Mouse (Mus musculus) B cell, adult 2 months (primary cell): Measurements from ENCODE around the gene Ang2.
"Not testable (repeated sequence)": the region's sequence is repeated elsewhere in the genome, so short reads cannot be mapped to it uniquely, and the experiment has no call there.

Experiments used
- DNase-seq, 2 experiments: peaks; one replicate each; pipeline ENCODE4 v3.0.0; 2022

Gene Ang2

DNA sequence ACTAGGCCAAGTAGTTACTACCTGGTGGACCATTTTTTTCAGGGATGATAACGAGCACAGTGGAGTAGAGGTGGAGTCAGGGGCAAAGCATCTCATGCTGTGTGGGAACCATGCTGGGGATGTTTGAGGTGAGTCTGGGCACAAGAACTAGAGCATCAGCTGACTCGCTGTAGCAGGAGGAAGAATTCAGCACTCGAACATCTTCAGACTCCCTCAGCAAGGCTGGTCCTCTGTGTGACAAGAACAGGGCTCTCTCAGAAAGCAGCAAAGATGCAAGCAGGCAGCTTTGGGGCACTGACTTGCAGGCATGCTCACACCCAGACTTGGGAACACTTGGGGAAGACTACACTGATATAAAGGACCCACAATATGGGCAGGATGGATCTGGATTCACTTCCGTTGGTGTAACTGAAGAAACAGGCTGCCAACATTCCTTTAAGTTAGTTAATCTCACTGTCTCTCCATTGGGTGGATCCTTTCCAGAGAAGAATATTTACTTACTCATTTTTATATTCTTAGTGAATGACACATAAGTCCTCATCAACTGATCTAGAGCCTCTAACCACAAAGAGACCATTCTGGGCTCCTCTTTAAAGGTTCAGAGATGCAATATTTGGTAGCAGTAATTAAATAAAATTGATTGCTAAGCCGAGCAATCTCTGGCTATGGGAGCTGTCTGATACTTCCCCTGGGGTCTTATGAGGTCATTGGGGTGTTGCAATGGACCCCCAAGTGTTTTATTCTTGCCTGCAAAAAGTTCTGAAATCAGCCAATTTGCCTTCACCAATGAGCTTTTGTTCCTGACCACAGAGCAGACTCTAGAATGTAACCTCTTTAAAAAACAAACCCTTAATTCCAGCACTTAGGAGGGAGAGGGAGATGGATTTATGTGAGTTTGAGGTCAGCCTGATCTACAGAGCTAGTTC, at the start of gene Ang2:
Gene Ang2, minus strand, starts transcription at position 51 of the 926 bp plus-strand sequence.
- no peak for DNase-seq

DNA sequence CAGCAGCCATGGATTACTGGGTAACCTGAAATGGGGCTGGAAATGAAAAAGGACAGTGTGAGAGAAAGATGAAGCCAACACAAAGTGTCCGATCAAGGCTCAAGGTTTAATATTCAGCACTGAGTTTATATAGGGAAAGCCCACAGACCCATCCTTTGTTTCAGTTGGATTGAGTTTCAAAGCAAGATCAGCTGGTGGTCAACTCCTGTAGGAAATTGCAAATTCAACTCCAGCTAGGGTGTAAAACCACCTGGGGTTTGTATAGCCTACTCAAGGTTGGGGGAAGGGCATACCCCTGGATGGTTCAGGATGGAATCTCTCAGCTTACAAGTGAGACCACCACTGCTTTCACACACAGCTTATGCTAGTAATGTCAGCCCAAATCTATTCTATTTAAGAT, 48.8 kb upstream of the Ang2 start:
- DNase-seq: no peak

DNA sequence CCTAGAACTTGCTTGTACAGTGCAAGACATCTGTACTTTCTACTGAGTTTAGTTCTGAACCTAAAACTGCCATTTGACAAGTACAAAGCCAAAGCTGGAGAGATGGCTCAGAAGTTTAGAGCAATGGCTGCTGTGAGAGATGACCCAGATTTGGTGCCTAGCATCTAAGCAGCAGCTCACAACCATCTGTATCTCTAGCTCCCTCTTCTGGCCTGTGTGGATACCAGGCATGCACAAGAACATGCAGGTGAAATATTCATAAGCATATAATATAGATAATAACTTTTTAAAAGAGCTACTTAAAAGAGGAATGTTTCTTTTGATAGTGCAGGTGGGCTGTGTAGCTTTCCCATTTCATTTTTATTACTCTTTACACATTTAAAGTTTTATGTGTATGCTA, 42.0 kb upstream of the Ang2 start:
- DNase-seq: peak; percentile 58 to 61

- DNase-seq: not testable (repeated sequence)
These were observed 38.5 kb upstream of the Ang2 start for GRCm38 (mm10) chr14:51237488-51237887.

- not testable (repeated sequence) for DNase-seq
These were observed 30.7 kb upstream of the Ang2 start for GRCm38 (mm10) chr14:51229657-51230056.

DNA sequence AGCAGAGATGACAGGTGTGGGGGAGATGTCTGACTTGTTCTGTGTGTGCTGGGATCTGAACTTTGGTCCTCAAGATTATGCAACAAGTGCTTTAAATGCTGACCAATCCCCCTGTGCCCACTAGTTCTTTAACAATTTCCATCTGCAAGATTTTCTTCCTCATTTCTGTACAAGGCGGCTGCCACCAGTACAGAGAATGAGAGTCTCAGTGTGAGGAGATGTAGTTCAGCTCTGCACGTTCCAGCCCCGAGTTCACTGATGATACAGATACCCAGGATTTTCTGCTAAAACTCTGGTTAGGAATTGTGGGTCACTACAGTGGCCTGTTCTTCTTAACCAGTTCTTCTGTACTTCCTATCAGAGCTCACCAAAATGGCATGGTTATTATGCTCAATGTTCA, 21.1 kb upstream of the Ang2 start:
- not testable (repeated sequence) for DNase-seq

- no peak for DNase-seq
These were observed 4.2 kb upstream of the Ang2 start, which contains the start of gene Ear14 for GRCm38 (mm10) chr14:51203115-51203514. TSS of gene Ear14 (plus strand) at chr14:51203391.

GRCm38 (mm10) chr14:51200466-51200865, 1.5 kb upstream of the Ang2 start:
- no peak for DNase-seq

DNA sequence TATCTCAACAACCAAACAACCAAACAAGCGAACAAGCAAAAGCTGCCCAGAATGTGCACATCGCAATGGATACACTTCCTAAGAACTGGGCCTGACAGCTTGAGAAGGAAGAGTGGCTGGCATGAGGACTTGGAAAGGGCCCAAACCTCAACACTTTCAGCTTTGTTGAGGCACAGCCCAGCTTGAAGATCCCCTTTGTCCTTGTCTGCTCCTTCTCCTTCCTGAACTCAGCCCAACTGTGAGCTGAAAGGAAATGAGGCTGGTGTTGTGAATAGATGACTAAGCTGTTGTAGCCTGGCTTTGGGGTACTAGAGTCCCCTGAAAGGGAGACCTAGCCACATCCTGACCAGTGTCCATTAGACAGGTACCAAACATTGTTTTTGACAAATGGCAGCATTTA, 1.1 kb upstream of the Ang2 start:
- no peak for DNase-seq

DNA sequence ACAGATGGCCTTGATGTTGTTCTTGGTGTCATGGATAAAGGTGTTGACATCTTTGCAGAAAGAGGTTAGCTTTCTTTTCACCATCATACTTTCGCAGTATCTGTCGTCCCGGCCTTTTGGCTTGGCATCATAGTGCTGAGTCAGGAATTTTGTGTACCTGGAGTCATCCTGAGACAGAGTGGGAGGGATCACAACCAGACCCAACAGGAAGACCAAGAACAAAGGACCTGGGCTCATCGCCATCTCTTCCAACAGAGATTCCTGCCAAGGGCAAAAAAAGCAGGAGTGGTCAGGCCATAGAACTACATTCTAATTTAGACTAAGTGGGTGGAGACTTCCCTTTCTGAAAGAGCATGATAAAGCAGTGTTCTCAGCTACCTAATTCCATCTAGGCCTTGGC, 3.3 kb downstream of the Ang2 start:
- no peak for DNase-seq

GRCm38 (mm10) chr14:51181051-51181450, 17.9 kb downstream of the Ang2 start:
- not testable (repeated sequence) for DNase-seq

GRCm38 (mm10) chr14:51173843-51174242, 25.1 kb downstream of the Ang2 start:
- no peak for DNase-seq

DNA sequence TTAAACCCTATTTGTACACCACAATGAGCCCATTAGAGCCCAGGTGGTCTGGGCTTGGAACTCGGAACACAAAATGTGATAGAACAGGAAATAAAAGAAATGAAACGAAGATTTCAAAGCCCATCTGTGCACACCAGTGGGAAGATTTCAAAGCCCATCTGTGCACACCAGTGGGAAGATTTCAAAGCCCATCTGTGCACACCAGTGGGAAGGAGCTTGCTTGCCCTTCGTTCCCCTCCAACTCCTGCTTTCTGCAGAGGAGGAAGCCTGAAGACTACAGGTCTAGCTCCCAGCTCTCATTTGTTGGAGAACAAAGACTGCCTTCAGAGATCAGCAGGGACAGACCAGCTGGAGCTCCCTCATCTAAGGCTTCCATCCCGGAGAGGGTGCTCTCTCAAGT, 26.0 kb downstream of the Ang2 start:
- not testable (repeated sequence) for DNase-seq

DNA sequence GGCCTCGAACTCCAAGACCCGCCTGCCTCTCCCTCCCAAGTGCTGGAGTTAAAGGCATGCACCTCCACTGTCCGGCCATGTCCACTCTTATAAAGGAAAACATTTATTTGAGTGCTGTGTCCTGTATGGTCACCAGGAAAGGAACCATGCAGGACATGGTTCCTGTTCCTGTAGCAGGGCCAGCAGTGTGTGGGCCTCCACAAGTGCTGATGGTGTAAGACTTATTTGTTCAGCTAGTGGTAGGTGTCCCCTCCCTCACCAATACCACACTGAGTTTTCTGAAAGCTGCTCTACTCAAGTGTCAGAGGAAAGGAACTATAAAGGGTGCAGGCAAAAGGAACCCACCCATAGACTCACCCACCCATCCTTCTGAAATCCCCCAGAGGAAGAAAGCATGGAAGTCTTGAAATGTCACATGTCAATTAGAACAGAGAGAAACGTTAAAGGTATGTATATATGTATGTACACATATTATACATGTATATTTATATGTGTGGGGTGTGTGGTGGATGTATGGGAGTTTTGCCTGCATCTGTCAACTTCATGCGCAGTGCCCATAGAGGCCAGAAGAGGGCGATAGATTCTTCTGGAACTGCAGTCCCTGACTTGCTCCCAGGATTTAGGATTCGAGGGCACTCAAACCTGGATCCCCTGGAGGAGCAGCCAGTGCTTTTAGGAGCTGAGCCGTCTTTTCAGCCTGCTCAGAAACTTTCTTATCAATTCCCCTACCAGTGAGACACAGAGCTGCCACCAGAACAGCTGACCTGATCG, 26.7 kb downstream of the Ang2 start:
- peak; percentile 46 to 53 for DNase-seq

GRCm38 (mm10) chr14:51166068-51166467, 32.9 kb downstream of the Ang2 start:
- DNase-seq: no peak

DNA sequence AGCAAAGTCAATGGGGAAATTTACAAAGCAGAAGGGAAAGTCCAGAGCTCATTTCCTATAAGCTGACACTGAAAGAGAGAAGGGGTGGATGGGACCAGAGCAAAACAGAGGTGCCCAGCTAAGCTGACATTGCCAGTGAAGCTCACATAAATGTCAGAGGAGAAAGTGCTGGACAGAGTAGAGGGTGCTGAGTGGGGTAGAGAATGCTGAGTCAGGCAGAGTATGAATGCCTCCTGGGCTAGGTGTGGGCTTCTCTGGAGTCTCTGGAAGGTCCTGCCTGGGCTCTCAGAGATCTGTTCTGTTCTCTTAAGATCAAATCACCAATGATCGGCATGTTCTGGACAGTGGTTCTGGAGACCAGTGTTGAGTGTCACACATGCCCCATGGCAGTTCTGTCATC, 33.5 kb downstream of the Ang2 start:
- no peak for DNase-seq

- DNase-seq: not testable (repeated sequence)
These were observed 35.6 kb downstream of the Ang2 start for GRCm38 (mm10) chr14:51163323-51163722.

DNA sequence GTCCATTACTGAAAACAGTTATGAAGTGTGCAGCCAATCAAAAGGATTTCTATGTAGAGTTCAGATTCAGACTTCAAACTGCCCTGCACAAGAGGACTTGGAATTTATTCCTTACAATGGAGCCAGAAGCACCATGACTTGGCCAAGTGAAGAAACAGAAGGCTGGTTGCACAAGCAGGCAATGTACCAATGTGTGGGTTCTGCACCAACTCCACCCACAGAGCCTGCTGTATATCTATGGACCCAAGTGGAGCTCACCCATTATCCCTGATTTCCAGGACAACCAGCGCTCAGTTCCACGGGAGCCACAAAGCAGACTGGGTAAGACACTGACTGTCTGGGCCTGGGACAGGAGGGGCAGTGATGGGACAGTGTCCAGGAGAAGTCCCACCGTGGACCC, 37.0 kb downstream of the Ang2 start, which contains the start of gene Rnase2b:
Gene Rnase2b, plus strand, starts transcription at position 285 of the 400 bp plus-strand sequence.
- DNase-seq: not testable (repeated sequence)

DNA sequence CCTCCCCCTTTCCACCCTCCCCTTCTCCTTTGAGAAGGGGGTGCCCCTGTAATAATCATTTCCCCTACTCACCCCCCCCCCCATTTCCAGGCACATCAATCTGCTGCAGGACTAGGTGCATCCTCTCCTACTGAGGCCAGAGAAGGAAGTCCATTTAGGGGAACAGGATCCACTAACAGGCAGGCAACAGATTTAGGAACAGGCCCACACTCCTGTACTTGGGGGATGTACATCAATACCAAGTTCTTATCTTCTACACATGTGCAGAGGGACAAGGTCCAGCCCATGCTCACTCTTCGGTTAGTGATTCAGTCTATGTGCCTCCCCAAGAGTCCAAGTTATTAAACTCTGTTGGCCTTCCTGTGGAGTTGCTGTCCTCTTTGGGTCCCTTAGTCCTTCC, 41.9 kb downstream of the Ang2 start:
- DNase-seq: no peak

GRCm38 (mm10) chr14:51156736-51157068, 42.2 kb downstream of the Ang2 start:
- no peak for DNase-seq

GRCm38 (mm10) chr14:51156056-51156735, 42.8 kb downstream of the Ang2 start:
- no peak for DNase-seq

DNA sequence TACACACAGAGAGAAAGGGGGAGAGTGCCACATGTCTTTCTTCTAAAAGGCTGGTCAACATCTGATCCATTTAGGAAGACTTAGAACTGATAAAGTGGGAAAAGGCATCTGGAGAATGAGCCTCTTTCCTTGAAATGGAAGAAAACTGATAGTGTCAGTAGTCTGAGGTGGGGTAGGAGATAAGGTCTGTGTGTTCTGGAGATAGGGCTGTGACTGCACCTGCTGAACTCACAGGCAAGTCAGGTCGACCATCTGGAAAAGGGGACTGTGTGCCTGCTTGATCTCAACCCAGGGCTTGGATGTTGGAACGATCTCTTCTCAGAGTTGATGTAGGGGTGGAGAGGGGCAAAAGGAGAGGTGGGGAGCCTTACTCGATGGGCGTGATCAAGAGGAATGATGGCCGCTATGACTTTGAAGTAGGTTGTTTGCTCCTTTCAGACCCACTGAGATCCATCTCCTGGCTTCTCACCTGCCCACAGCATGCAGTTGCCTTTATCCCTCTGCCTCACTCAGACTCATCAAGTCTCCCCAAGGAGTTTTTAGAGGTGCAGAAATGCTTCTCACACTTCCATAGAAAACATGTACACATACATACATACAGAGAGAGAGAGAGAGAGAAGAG, 46.6 kb downstream of the Ang2 start:
- no peak for DNase-seq
